Mouse (Mus musculus) intestine, embryonic 16.5 days (tissue): ENCODE measurements around the gene Unc45a. TPM values are rescaled to one million over a fixed set of nuclear protein-coding genes. Genes with fewer than 3 reads are reported as not detected.

Experiments
- ATAC-seq: fragments of 200-750 bp; cut with Nextera tagmentation; 2 replicates; pipeline ENCODE4 v1.8.0; 2017; ENCODE audit warnings: moderate TSS enrichment, moderate library complexity
- H3K27ac ChIP-seq: fragments of 300-500 bp; sonication (generic); 2 replicates; pipeline ENCODE4 v1.5.1; 2014; ENCODE audit warnings: mild to moderate bottlenecking, low read length
- H3K27me3 ChIP-seq: fragments of 300-500 bp; sonication (generic); replicated peaks from 2 replicates; pipeline ENCODE4 v1.6.1; 2014; ENCODE audit warnings: low read length, control low read depth, mixed read lengths; ENCODE audit not compliant: control insufficient read depth, insufficient read depth
- H3K36me3 ChIP-seq: fragments of 300-500 bp; sonication (generic); 2 replicates; pipeline ENCODE4 v1.6.1; 2014; ENCODE audit warnings: low read length, control low read depth; ENCODE audit not compliant: control insufficient read depth, insufficient read depth
- H3K4me1 ChIP-seq: fragments of 300-500 bp; sonication (generic); 2 replicates; pipeline ENCODE4 v1.6.1; 2014; ENCODE audit warnings: low read length, control low read depth, mixed read lengths; ENCODE audit not compliant: control insufficient read depth, insufficient read depth
- H3K4me2 ChIP-seq: fragments of 300-500 bp; sonication (generic); 2 replicates; pipeline ENCODE4 v1.6.1; 2014; ENCODE audit warnings: low read depth, low read length, control low read depth
- H3K4me3 ChIP-seq: fragments of 300-500 bp; sonication (generic); 2 replicates; pipeline ENCODE4 v1.5.1; 2014; ENCODE audit warnings: mild to moderate bottlenecking, low read length
- H3K9ac ChIP-seq: fragments of 300-500 bp; sonication (generic); 2 replicates; pipeline ENCODE4 v1.6.1; 2014; ENCODE audit warnings: low read depth, low read length
- H3K9me3 ChIP-seq: fragments of 300-500 bp; sonication (generic); 2 replicates; pipeline ENCODE4 v1.6.1; 2016; ENCODE audit warnings: low read length, control low read depth; ENCODE audit not compliant: control insufficient read depth
- WGBS: fragments of 180-500 bp; shearing (Covaris S2); extraction: QIAGEN DNeasy Blood & Tissue Kit; methylation state at CpG from one replicate; pipeline ENCODE4 v1.1.7; 2014; 5-methylcytosine and 5-hydroxymethylcytosine counted together
- polyA plus RNA-seq: library from polyadenylated mRNA; unstranded; fragments of >200 nt; fragmentation: Nextera tagmentation; extraction: Ambion mirVana; gene quantifications from 2 replicates; pipeline ENCODE4 v1.2.1, GENCODE M21; 2015

Unc45a gene
- polyA plus RNA-seq, 1 experiment from 2014 or later: 35.0 TPM

- Histone ChIP-seq H3K9me3 (no peaks in the 10 kb centered on the region), H3K4me2 (peak overlapping the region; percentile 73), H3K36me3 (peaks cover 4% of the 10 kb centered on the region; the same call in 1 of the 2 replicates), H3K27ac (peak overlapping the region; percentile 86), H3K9ac (peak overlapping the region; percentile 85), H3K27me3 (no peaks in the 10 kb centered on the region), H3K4me1 (peaks cover 15% of the 10 kb centered on the region), H3K4me3 (peak overlapping the region; percentile 84)
- 34% methylated on average over 4 of the region's 4 CpGs for WGBS
- ATAC-seq: peak; percentile 24; the same call in 1 of the 2 replicates
These were observed 29.2 kb upstream of the Unc45a start for GRCm38 (mm10) chr7:80369967-80370431.

- peaks cover 4% of the 10 kb centered on the region; the same call in 1 of the 2 replicates for H3K36me3 ChIP-seq
- no peak overlapping the region for H3K9ac ChIP-seq
- no peak for ATAC-seq
- peak overlapping the region; percentile 48 for H3K27ac ChIP-seq
- 57% methylated on average over 5 of the region's 5 CpGs for WGBS
- H3K4me3 ChIP-seq: peak overlapping the region; percentile 84; the same call in 1 of the 2 replicates
- H3K4me1 ChIP-seq: peaks cover 15% of the 10 kb centered on the region
- peak overlapping the region; percentile 73 for H3K4me2 ChIP-seq
- H3K9me3 ChIP-seq: no peaks in the 10 kb centered on the region
- no peaks in the 10 kb centered on the region for H3K27me3 ChIP-seq
These were observed 28.7 kb upstream of the Unc45a start for GRCm38 (mm10) chr7:80369461-80369860.

DNA sequence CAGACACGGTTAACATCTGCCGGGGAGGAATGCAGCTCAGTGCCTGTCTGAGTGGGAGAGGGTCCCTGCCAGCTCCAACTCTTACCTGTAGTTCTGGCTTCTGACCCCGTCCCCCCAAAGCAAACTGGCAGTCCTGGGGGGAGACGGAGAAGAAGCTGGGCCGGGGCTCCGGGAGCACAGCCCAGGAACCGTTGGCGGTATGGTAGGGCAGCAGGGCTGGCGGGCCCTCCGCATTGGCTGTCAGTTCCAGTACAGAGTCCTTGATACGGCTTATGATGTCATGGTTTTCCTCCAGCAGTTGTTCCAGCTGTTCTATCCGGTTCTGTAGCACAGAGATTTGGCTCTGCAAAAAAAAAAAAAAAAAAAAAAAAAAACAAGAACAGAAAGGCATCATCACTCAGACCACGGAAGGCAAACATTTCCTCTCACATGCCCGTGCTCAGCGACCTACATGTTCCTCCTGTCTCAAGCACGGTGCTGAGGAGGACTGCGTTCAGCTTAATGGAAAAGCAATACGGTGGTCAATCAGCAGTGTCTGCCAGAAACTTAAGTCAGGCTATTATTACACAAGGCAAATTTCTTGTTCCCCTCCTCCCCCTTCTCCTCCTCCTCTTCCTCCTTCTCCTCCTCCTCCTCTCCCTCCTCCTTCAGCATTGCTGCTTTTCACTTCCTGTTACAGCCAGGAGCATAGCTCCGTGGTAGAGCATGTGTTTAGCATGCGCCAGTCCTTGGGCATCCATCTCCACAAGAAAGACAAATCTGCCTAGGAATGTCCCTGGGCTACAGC, 28.0 kb upstream of the Unc45a start:
- H3K9ac ChIP-seq: 0 out of 2 replicates have a peak overlapping the region, but pooled peaks have one; percentile 24
- H3K27ac ChIP-seq: peak overlapping the region; percentile 61
- H3K27me3 ChIP-seq: no peaks in the 10 kb centered on the region
- H3K36me3 ChIP-seq: peaks cover 4% of the 10 kb centered on the region
- H3K9me3 ChIP-seq: no peaks in the 10 kb centered on the region
- 64% methylated on average over 20 of the region's 20 CpGs for WGBS
- peak overlapping the region; percentile 73; the same call in 1 of the 2 replicates for H3K4me2 ChIP-seq
- H3K4me1 ChIP-seq: peaks cover 15% of the 10 kb centered on the region
- ATAC-seq: no peak
- H3K4me3 ChIP-seq: no peak overlapping the region

DNA sequence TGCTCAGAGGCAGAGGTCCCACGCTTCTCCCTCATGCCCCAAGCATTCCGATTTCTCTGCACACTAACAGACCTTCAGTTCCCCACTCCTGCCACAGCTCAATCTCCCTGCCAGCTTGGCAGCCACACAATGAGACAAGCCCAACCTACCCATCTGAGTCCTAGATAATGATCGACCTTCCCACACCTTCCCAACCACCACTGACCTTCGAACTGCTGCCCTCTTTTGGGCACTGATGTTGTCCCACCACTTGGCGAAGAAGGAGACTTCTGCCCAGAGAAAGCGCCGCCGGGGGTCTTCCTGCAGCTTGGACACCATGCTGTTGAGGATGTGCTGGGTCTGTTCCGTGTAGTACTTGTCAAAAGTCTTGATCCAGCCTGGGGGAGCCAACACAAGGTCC, 27.2 kb upstream of the Unc45a start:
- WGBS: 85% methylated on average over 9 of the region's 9 CpGs
- Histone ChIP-seq H3K27ac (no peak overlapping the region), H3K4me1 (peaks cover 15% of the 10 kb centered on the region), H3K4me2 (no peak overlapping the region), H3K27me3 (no peaks in the 10 kb centered on the region), H3K9ac (no peak overlapping the region), H3K36me3 (peaks cover 4% of the 10 kb centered on the region), H3K9me3 (no peaks in the 10 kb centered on the region), H3K4me3 (no peak overlapping the region)
- no peak for ATAC-seq

GRCm38 (mm10) chr7:80367232-80367631, 26.4 kb upstream of the Unc45a start:
- no peak overlapping the region for H3K4me3 ChIP-seq
- WGBS: 98% methylated on average over 7 of the region's 7 CpGs
- H3K4me1 ChIP-seq: peaks cover 15% of the 10 kb centered on the region
- ATAC-seq: no peak
- H3K27me3 ChIP-seq: no peaks in the 10 kb centered on the region
- H3K9me3 ChIP-seq: no peaks in the 10 kb centered on the region
- no peak overlapping the region for H3K4me2 ChIP-seq
- no peak overlapping the region for H3K9ac ChIP-seq
- H3K27ac ChIP-seq: no peak overlapping the region
- peaks cover 6% of the 10 kb centered on the region for H3K36me3 ChIP-seq

DNA sequence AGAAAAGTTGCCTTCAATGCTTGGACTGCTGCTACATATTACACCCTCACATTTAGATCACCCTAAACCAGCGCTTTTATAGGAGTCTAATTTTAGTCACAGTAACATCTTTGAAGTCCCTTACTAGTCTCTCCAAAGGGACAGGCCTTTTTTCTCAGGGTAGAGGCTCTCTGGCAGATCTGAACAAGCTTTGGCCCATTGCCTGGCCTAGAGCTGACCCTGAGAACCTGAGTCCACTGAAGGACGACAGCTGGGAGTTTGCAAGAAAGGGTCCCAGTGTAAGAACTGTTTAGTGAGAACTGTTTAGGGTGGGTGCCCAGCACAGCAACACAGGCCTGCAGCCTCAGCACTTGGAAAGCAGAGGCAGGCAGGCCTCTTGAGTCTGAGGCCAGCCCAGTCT, 25.0 kb upstream of the Unc45a start:
- H3K36me3 ChIP-seq: peaks cover 11% of the 10 kb centered on the region
- H3K4me1 ChIP-seq: peaks cover 15% of the 10 kb centered on the region
- 74% methylated on average over 2 of the region's 2 CpGs for WGBS
- no peaks in the 10 kb centered on the region for H3K27me3 ChIP-seq
- H3K9ac ChIP-seq: no peak overlapping the region
- H3K4me3 ChIP-seq: no peak overlapping the region
- H3K9me3 ChIP-seq: no peaks in the 10 kb centered on the region
- no peak overlapping the region for H3K4me2 ChIP-seq
- ATAC-seq: no peak
- H3K27ac ChIP-seq: no peak overlapping the region

- WGBS: 69% methylated on average over 3 of the region's 3 CpGs
- no peaks in the 10 kb centered on the region for H3K4me1 ChIP-seq
- H3K27me3 ChIP-seq: no peaks in the 10 kb centered on the region
- H3K36me3 ChIP-seq: peaks cover 12% of the 10 kb centered on the region
- H3K4me3 ChIP-seq: no peak overlapping the region
- no peak overlapping the region for H3K9ac ChIP-seq
- H3K27ac ChIP-seq: no peak overlapping the region
- no peak overlapping the region for H3K4me2 ChIP-seq
- no peaks in the 10 kb centered on the region for H3K9me3 ChIP-seq
- no peak for ATAC-seq
These were observed 19.6 kb upstream of the Unc45a start for GRCm38 (mm10) chr7:80360435-80360834.

DNA sequence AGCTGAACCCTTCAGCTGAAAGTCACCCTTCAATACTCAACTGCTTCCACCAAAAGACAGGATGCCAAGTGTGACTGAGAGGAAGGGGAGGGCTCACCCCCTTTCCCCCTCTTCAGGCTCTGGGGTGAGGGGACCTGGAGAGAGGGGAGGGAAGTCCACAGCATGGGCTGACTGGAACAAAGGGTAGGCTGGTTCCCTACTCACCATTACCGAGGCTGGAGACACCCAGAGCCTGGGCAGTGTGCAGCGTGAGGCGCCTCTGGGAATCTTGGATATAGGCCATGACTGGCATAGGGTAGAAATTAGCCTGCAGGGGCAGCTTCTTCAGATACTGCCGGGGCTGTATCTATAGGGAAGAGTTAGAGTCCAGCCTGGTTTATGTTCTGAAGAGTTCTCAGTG, 17.2 kb upstream of the Unc45a start:
- Histone ChIP-seq H3K9ac (no peak overlapping the region), H3K27me3 (no peaks in the 10 kb centered on the region), H3K4me1 (no peaks in the 10 kb centered on the region), H3K27ac (no peak overlapping the region), H3K9me3 (no peaks in the 10 kb centered on the region), H3K36me3 (peaks cover 12% of the 10 kb centered on the region), H3K4me2 (no peak overlapping the region), H3K4me3 (no peak overlapping the region)
- WGBS: 75% methylated on average over 4 of the region's 4 CpGs
- ATAC-seq: no peak

- no peak for ATAC-seq
- peaks cover 10% of the 10 kb centered on the region; the same call in 1 of the 2 replicates for H3K36me3 ChIP-seq
- 67% methylated on average over 8 of the region's 8 CpGs for WGBS
These were observed 16.4 kb upstream of the Unc45a start for GRCm38 (mm10) chr7:80357156-80357555.

More at GRCm38 (mm10) chr7:80357156-80357555, 16.4 kb upstream of the Unc45a start:
- Histone ChIP-seq H3K4me2 (no peak overlapping the region), H3K4me1 (no peaks in the 10 kb centered on the region), H3K27me3 (no peaks in the 10 kb centered on the region), H3K4me3 (no peak overlapping the region), H3K27ac (no peak overlapping the region), H3K9me3 (no peaks in the 10 kb centered on the region), H3K9ac (no peak overlapping the region)
